Mouse (Mus musculus) neural tube, embryonic 15.5 days (tissue): ENCODE measurements around the gene Ndufs2. TPM values are rescaled to one million over a fixed set of nuclear protein-coding genes. Genes with fewer than 3 reads are reported as not detected.

Experiments used
- ATAC-seq: fragments of 200-750 bp; cut with Nextera tagmentation; 2 replicates; pipeline ENCODE4 v1.8.0; 2017; ENCODE audit warnings: mild to moderate bottlenecking, moderate TSS enrichment, moderate library complexity; ENCODE audit not compliant: low FRiP score
- H3K27ac ChIP-seq: fragments of 300-500 bp; sonication (generic); replicated peaks from 2 replicates; pipeline ENCODE4 v1.5.1; 2015; ENCODE audit warnings: mild to moderate bottlenecking, inconsistent platforms
- H3K27me3 ChIP-seq: fragments of 300-500 bp; sonication (generic); replicated peaks from 2 replicates; pipeline ENCODE4 v1.6.1; 2015; ENCODE audit warnings: inconsistent platforms
- H3K36me3 ChIP-seq: fragments of 300-500 bp; sonication (generic); 2 replicates; pipeline ENCODE4 v1.6.1; 2015; ENCODE audit warnings: inconsistent platforms
- H3K4me1 ChIP-seq: fragments of 300-500 bp; sonication (generic); 2 replicates; pipeline ENCODE4 v1.6.1; 2015; ENCODE audit warnings: inconsistent platforms
- H3K4me2 ChIP-seq: fragments of 300-500 bp; sonication (generic); 2 replicates; pipeline ENCODE4 v1.6.1; 2015; ENCODE audit warnings: inconsistent platforms, mild to moderate bottlenecking, moderate library complexity
- H3K4me3 ChIP-seq: fragments of 300-500 bp; sonication (generic); replicated peaks from 2 replicates; pipeline ENCODE4 v1.5.1; 2015; ENCODE audit warnings: mild to moderate bottlenecking, inconsistent platforms
- H3K9ac ChIP-seq: fragments of 300-500 bp; sonication (generic); replicated peaks from 2 replicates; pipeline ENCODE4 v1.6.1; 2015; ENCODE audit warnings: mild to moderate bottlenecking, inconsistent platforms
- H3K9me3 ChIP-seq: fragments of 300-500 bp; sonication (generic); replicated peaks from 2 replicates; pipeline ENCODE4 v1.6.1; 2016; ENCODE audit warnings: inconsistent platforms
- WGBS: fragments of 180-500 bp; shearing (Covaris S2); methylation state at CpG from one replicate; pipeline ENCODE4 v1.1.7; 2015; ENCODE audit warnings: mixed read lengths; 5-methylcytosine and 5-hydroxymethylcytosine counted together
- polyA plus RNA-seq: library from polyadenylated mRNA; unstranded; fragments of >200 nt; fragmentation: Nextera tagmentation; extraction: Ambion mirVana; gene quantifications from 2 replicates; pipeline ENCODE4 v1.2.1, GENCODE M21; 2015

Ndufs2 gene
- polyA plus RNA-seq, 1 experiment from 2014 or later, result 237 TPM

- Histone ChIP-seq H3K27me3 (no peaks in the 10 kb centered on the region), H3K4me2 (no peak overlapping the region), H3K9ac (no peak overlapping the region), H3K36me3 (peaks cover 56% of the 10 kb centered on the region), H3K27ac (no peak overlapping the region), H3K4me3 (no peak overlapping the region), H3K9me3 (no peaks in the 10 kb centered on the region), H3K4me1 (no peaks in the 10 kb centered on the region)
- ATAC-seq, result no peak
- WGBS, result 81% methylated on average over 4 of the region's 4 CpGs
Observed at GRCm38 (mm10) chr1:171234538-171234937, 16.6 kb downstream of the Ndufs2 start.

- Histone ChIP-seq H3K27me3 (no peaks in the 10 kb centered on the region), H3K4me3 (no peak within 1 kb of the TSS), H3K36me3 (peaks cover 53% of the 10 kb centered on the region), H3K4me1 (no peaks in the 10 kb centered on the region), H3K27ac (no peak within 1 kb of the TSS), H3K4me2 (no peak within 1 kb of the TSS), H3K9me3 (no peaks in the 10 kb centered on the region), H3K9ac (no peak within 1 kb of the TSS)
- 89% methylated on average over 14 of the region's 14 CpGs for WGBS
- no peak for ATAC-seq
Observed at GRCm38 (mm10) chr1:171234126-171234525, 17.1 kb downstream of the Ndufs2 start, which contains the start of gene Fcer1g. TSS of gene Fcer1g (minus strand) at chr1:171234365.

- H3K4me3 ChIP-seq, result no peak overlapping the region
- H3K36me3 ChIP-seq, result peaks cover 44% of the 10 kb centered on the region
- H3K27ac ChIP-seq, result no peak overlapping the region
- H3K4me1 ChIP-seq, result no peaks in the 10 kb centered on the region
- 87% methylated on average over 12 of the region's 12 CpGs for WGBS
- H3K4me2 ChIP-seq, result no peak overlapping the region
- H3K27me3 ChIP-seq, result no peaks in the 10 kb centered on the region
- no peaks in the 10 kb centered on the region for H3K9me3 ChIP-seq
- no peak for ATAC-seq
- H3K9ac ChIP-seq, result no peak overlapping the region
Observed at GRCm38 (mm10) chr1:171232800-171233730, 18.1 kb downstream of the Ndufs2 start.

GRCm38 (mm10) chr1:171232348-171232747 lies 18.8 kb downstream of the Ndufs2 start:
- Histone ChIP-seq H3K27ac (no peak overlapping the region), H3K27me3 (no peaks in the 10 kb centered on the region), H3K4me2 (no peak overlapping the region), H3K36me3 (peaks cover 37% of the 10 kb centered on the region), H3K4me1 (no peaks in the 10 kb centered on the region), H3K4me3 (no peak overlapping the region), H3K9me3 (no peaks in the 10 kb centered on the region), H3K9ac (no peak overlapping the region)
- ATAC-seq, result no peak
- WGBS, result 87% methylated on average over 5 of the region's 5 CpGs

- Histone ChIP-seq H3K27ac (no peak overlapping the region), H3K27me3 (no peaks in the 10 kb centered on the region), H3K4me2 (no peak overlapping the region), H3K4me3 (no peak overlapping the region), H3K36me3 (peaks cover 32% of the 10 kb centered on the region), H3K4me1 (no peaks in the 10 kb centered on the region), H3K9me3 (no peaks in the 10 kb centered on the region), H3K9ac (no peak overlapping the region)
- no peak for ATAC-seq
- 83% methylated on average over 4 of the region's 4 CpGs for WGBS
Observed at GRCm38 (mm10) chr1:171231844-171232243, 19.3 kb downstream of the Ndufs2 start.

- WGBS, result 73% methylated on average over 3 of the region's 3 CpGs
- Histone ChIP-seq H3K36me3 (peaks cover 18% of the 10 kb centered on the region), H3K4me3 (no peak overlapping the region), H3K27me3 (no peaks in the 10 kb centered on the region), H3K9me3 (no peaks in the 10 kb centered on the region), H3K4me2 (no peak overlapping the region), H3K9ac (no peak overlapping the region), H3K4me1 (no peaks in the 10 kb centered on the region), H3K27ac (no peak overlapping the region)
- ATAC-seq, result no peak
Observed at GRCm38 (mm10) chr1:171230215-171230614, 21.0 kb downstream of the Ndufs2 start.

GRCm38 (mm10) chr1:171229750-171230149 lies 21.4 kb downstream of the Ndufs2 start:
- Histone ChIP-seq H3K4me1 (no peaks in the 10 kb centered on the region), H3K9me3 (no peaks in the 10 kb centered on the region), H3K36me3 (peaks cover 13% of the 10 kb centered on the region), H3K27ac (no peak overlapping the region), H3K4me2 (no peak overlapping the region), H3K4me3 (no peak overlapping the region), H3K9ac (no peak overlapping the region), H3K27me3 (no peaks in the 10 kb centered on the region)
- no peak for ATAC-seq
- WGBS, result 57% methylated on average over 6 of the region's 6 CpGs

GRCm38 (mm10) chr1:171227879-171228278 lies 23.3 kb downstream of the Ndufs2 start:
- no peaks in the 10 kb centered on the region for H3K9me3 ChIP-seq
- 78% methylated on average over 1 of the region's 1 CpGs for WGBS
- H3K4me3 ChIP-seq, result no peak overlapping the region
- ATAC-seq, result no peak
- no peak overlapping the region for H3K4me2 ChIP-seq
- no peak overlapping the region for H3K9ac ChIP-seq
- no peaks in the 10 kb centered on the region for H3K27me3 ChIP-seq
- H3K27ac ChIP-seq, result no peak overlapping the region
- no peaks in the 10 kb centered on the region for H3K36me3 ChIP-seq
- H3K4me1 ChIP-seq, result peaks cover under 1% of the 10 kb centered on the region

GRCm38 (mm10) chr1:171226780-171227179 lies 24.4 kb downstream of the Ndufs2 start:
- H3K9me3 ChIP-seq, result no peaks in the 10 kb centered on the region
- H3K9ac ChIP-seq, result no peak overlapping the region
- no peak overlapping the region for H3K4me3 ChIP-seq
- no peaks in the 10 kb centered on the region for H3K27me3 ChIP-seq
- no peak overlapping the region for H3K4me2 ChIP-seq
- no peak overlapping the region for H3K27ac ChIP-seq
- H3K36me3 ChIP-seq, result no peaks in the 10 kb centered on the region
- WGBS, result 55% methylated on average over 4 of the region's 4 CpGs
- H3K4me1 ChIP-seq, result peaks cover 5% of the 10 kb centered on the region
- ATAC-seq, result no peak

- H3K9me3 ChIP-seq, result no peaks in the 10 kb centered on the region
- H3K27me3 ChIP-seq, result no peaks in the 10 kb centered on the region
- no peak for ATAC-seq
- peaks cover 18% of the 10 kb centered on the region for H3K4me1 ChIP-seq
- peaks cover 3% of the 10 kb centered on the region for H3K36me3 ChIP-seq
- H3K9ac ChIP-seq, result no peak within 1 kb of the TSS
- H3K27ac ChIP-seq, result no peak within 1 kb of the TSS
- 84% methylated on average over 5 of the region's 5 CpGs for WGBS
- H3K4me2 ChIP-seq, result no peak within 1 kb of the TSS
- no peak within 1 kb of the TSS for H3K4me3 ChIP-seq
Observed at GRCm38 (mm10) chr1:171224857-171225256, 26.3 kb downstream of the Ndufs2 start, which contains the start of gene Apoa2. TSS of gene Apoa2 (plus strand) at chr1:171225054.

GRCm38 (mm10) chr1:171223796-171224195 lies 27.4 kb downstream of the Ndufs2 start:
- ATAC-seq, result no peak
- Histone ChIP-seq H3K4me1 (peaks cover 18% of the 10 kb centered on the region), H3K27ac (no peak overlapping the region), H3K27me3 (no peaks in the 10 kb centered on the region), H3K9ac (no peak overlapping the region), H3K9me3 (no peaks in the 10 kb centered on the region), H3K4me3 (no peak overlapping the region), H3K36me3 (peaks cover 14% of the 10 kb centered on the region), H3K4me2 (no peak overlapping the region)
- WGBS, result 88% methylated on average over 2 of the region's 2 CpGs

- WGBS, result 90% methylated on average over 6 of the region's 6 CpGs
- peaks cover 18% of the 10 kb centered on the region for H3K4me1 ChIP-seq
- no peak overlapping the region for H3K9ac ChIP-seq
- ATAC-seq, result no peak
- no peaks in the 10 kb centered on the region for H3K9me3 ChIP-seq
- H3K27me3 ChIP-seq, result no peaks in the 10 kb centered on the region
- H3K36me3 ChIP-seq, result peaks cover 19% of the 10 kb centered on the region
- H3K4me2 ChIP-seq, result peak overlapping the region; percentile 90
- H3K27ac ChIP-seq, result peak overlapping the region; percentile 77
- peak overlapping the region; percentile 74 for H3K4me3 ChIP-seq
Observed at GRCm38 (mm10) chr1:171223168-171223567, 28.0 kb downstream of the Ndufs2 start.
